Mouse (Mus musculus): ENCODE measurements around the gene Atp2c1. TPM values are rescaled to one million over a fixed set of nuclear protein-coding genes. Genes with fewer than 3 reads are reported as not detected.

The Atp2c1 gene
- polyA plus RNA-seq, 1 experiment from 2014 or later = 58.0 TPM

DNA sequence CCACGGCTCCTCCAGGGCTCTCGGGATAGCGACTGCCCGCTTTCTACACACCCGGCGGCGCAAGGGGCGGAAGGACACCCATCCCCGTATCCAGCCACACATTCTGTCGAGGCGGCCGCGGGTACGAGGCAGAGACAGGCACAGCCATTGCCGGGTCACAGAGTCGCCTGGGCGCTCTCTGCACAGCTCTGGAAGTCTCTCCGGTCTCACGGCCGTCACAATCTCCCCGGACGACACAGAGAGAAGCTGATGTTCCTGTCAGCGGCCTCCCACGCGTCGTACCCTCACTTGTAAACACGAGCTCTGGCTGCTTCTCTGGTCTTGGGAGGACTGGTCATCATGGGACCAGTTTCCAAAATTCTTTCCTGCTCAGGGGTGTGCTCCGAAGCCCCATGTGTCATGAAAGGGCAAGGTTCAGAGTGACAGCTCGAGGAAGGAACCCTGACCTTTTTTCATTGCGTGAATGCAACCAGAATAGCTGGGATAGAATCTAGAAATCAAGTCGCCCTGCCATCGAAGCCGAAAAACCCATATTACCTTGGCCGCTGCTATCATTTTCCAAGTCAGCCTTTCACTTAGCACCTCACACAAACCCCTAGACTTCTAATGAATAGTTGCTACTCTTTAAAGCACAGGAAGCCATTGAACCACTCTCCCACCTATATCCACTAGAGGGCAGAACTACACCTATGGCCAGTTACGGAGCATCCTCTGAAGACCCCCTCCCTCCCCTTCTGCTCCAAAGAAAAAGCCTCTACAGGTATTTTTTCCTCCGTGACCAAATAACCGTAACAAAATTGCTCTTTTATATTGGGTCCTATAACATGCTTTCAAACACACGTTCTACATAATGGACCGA, 31.6 kb downstream of the Atp2c1 start:
- Histone ChIP-seq H3K27ac (ENCODE audit: low read length) (peak overlapping the region; percentile 85), H3K36me3 (ENCODE audit: control insufficient read depth, insufficient read depth, low read length) (no peaks in the 10 kb centered on the region), H3K9me3 (replicated peaks; ENCODE audit: control insufficient read depth, low read length) (no peaks in the 10 kb centered on the region), H3K4me3 (replicated peaks; ENCODE audit: low read length) (peak overlapping the region; percentile 95), H3K27me3 (ENCODE audit: control insufficient read depth, insufficient read depth, low read length) (no peaks in the 10 kb centered on the region), H3K4me1 (ENCODE audit: control insufficient read depth, insufficient read depth, low read length) (peaks cover 6% of the 10 kb centered on the region; the same call in 1 of the 2 replicates), H3K9ac (ENCODE audit: low read length) (peak overlapping the region; percentile 94), H3K4me2 (ENCODE audit: low read depth, low read length) (peak overlapping the region; percentile 70)
- peak; percentile 35; the same call in 1 of the 2 replicates for ATAC-seq (ENCODE audit: insufficient read depth, low FRiP score)
- WGBS = under 1% methylated on average over 39 of the region's 39 CpGs

GRCm38 (mm10) chr9:105494553-105495315, 32.4 kb downstream of the Atp2c1 start:
- Histone ChIP-seq H3K36me3 (ENCODE audit: control insufficient read depth, insufficient read depth, low read length) (no peaks in the 10 kb centered on the region), H3K4me2 (ENCODE audit: low read depth, low read length) (peak overlapping the region; percentile 79), H3K27me3 (ENCODE audit: control insufficient read depth, insufficient read depth, low read length) (no peaks in the 10 kb centered on the region), H3K4me3 (replicated peaks; ENCODE audit: low read length) (peak overlapping the region; percentile 95), H3K9ac (ENCODE audit: low read length) (peak overlapping the region; percentile 96), H3K4me1 (ENCODE audit: control insufficient read depth, insufficient read depth, low read length) (peaks cover 6% of the 10 kb centered on the region; the same call in 1 of the 2 replicates), H3K27ac (ENCODE audit: low read length) (peak overlapping the region; percentile 98), H3K9me3 (replicated peaks; ENCODE audit: control insufficient read depth, low read length) (no peaks in the 10 kb centered on the region)
- ATAC-seq (ENCODE audit: insufficient read depth, low FRiP score) = peak; percentile 100
- WGBS = 0% methylated on average over 66 of the region's 83 CpGs

- Histone ChIP-seq H3K27ac (ENCODE audit: low read length) (no peak overlapping the region), H3K9ac (ENCODE audit: low read length) (no peak overlapping the region), H3K36me3 (ENCODE audit: control insufficient read depth, insufficient read depth, low read length) (no peaks in the 10 kb centered on the region), H3K4me2 (ENCODE audit: low read depth, low read length) (no peak overlapping the region), H3K4me1 (ENCODE audit: control insufficient read depth, insufficient read depth, low read length) (peaks cover 6% of the 10 kb centered on the region; the same call in 1 of the 2 replicates), H3K27me3 (ENCODE audit: control insufficient read depth, insufficient read depth, low read length) (no peaks in the 10 kb centered on the region), H3K9me3 (replicated peaks; ENCODE audit: control insufficient read depth, low read length) (no peaks in the 10 kb centered on the region), H3K4me3 (replicated peaks; ENCODE audit: low read length) (no peak overlapping the region)
- no peak for ATAC-seq (ENCODE audit: insufficient read depth, low FRiP score)
- WGBS = 61% methylated on average over 3 of the region's 3 CpGs
These were observed 34.4 kb downstream of the Atp2c1 start for GRCm38 (mm10) chr9:105492744-105493143.

DNA sequence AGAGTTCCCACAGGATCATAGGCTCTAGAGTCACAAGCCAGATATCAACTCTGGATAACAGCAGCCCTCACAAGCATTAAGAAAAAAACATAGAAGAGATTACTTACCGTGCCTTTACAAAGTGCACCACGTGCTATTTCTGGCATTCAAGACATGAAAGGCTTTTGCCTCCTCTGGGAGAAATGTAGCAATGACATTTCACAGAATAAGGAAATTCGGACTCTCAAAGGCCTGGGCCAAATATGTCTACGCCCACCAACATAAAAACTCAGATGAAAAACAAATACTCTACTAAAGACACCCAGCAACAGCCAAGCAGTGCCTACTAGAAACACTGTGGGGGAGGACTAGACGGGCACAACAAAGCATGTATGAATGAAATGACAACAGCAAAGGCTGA, 38.8 kb downstream of the Atp2c1 start:
- H3K4me3 ChIP-seq (replicated peaks; ENCODE audit: low read length) = no peak overlapping the region
- H3K4me1 ChIP-seq (ENCODE audit: control insufficient read depth, insufficient read depth, low read length) = peaks cover 3% of the 10 kb centered on the region; the same call in 1 of the 2 replicates
- H3K27me3 ChIP-seq (ENCODE audit: control insufficient read depth, insufficient read depth, low read length) = no peaks in the 10 kb centered on the region
- H3K9me3 ChIP-seq (replicated peaks; ENCODE audit: control insufficient read depth, low read length) = no peaks in the 10 kb centered on the region
- no peaks in the 10 kb centered on the region for H3K36me3 ChIP-seq (ENCODE audit: control insufficient read depth, insufficient read depth, low read length)
- no peak overlapping the region for H3K9ac ChIP-seq (ENCODE audit: low read length)
- WGBS = 63% methylated on average over 5 of the region's 5 CpGs
- H3K4me2 ChIP-seq (ENCODE audit: low read depth, low read length) = no peak overlapping the region
- H3K27ac ChIP-seq (ENCODE audit: low read length) = no peak overlapping the region
- ATAC-seq (ENCODE audit: insufficient read depth, low FRiP score) = no peak

- Histone ChIP-seq H3K4me3 (replicated peaks; ENCODE audit: low read length) (no peak overlapping the region), H3K9me3 (replicated peaks; ENCODE audit: control insufficient read depth, low read length) (no peaks in the 10 kb centered on the region), H3K27me3 (ENCODE audit: control insufficient read depth, insufficient read depth, low read length) (no peaks in the 10 kb centered on the region), H3K4me2 (ENCODE audit: low read depth, low read length) (no peak overlapping the region), H3K9ac (ENCODE audit: low read length) (no peak overlapping the region), H3K27ac (ENCODE audit: low read length) (no peak overlapping the region), H3K4me1 (ENCODE audit: control insufficient read depth, insufficient read depth, low read length) (no peaks in the 10 kb centered on the region), H3K36me3 (ENCODE audit: control insufficient read depth, insufficient read depth, low read length) (no peaks in the 10 kb centered on the region)
- WGBS = 77% methylated on average over 5 of the region's 5 CpGs
- peak; percentile 37; the same call in 1 of the 2 replicates for ATAC-seq (ENCODE audit: insufficient read depth, low FRiP score)
These were observed 42.6 kb downstream of the Atp2c1 start for GRCm38 (mm10) chr9:105484338-105485084.

DNA sequence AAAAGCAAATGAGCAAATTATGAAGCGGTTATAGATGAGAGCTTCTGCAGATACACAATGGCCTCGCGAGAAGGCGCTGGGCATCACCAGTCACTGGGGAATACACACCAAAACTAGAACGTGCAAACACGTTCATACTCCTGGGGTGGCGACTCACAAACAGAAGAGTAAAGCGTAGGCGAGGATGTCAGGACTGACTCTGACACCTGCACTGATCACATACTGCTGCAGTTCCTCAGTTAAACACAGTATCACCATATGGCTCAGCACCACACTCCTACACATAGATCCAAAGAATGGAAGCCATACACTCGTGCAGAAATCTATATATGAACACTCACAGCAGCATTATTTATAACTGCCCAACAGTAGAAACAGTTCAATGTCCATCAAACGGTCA, 43.2 kb downstream of the Atp2c1 start:
- H3K4me1 ChIP-seq (ENCODE audit: control insufficient read depth, insufficient read depth, low read length) = no peaks in the 10 kb centered on the region
- no peak for ATAC-seq (ENCODE audit: insufficient read depth, low FRiP score)
- H3K9ac ChIP-seq (ENCODE audit: low read length) = no peak overlapping the region
- H3K27me3 ChIP-seq (ENCODE audit: control insufficient read depth, insufficient read depth, low read length) = no peaks in the 10 kb centered on the region
- H3K27ac ChIP-seq (ENCODE audit: low read length) = no peak overlapping the region
- H3K4me2 ChIP-seq (ENCODE audit: low read depth, low read length) = no peak overlapping the region
- 91% methylated on average over 11 of the region's 11 CpGs for WGBS
- no peak overlapping the region for H3K4me3 ChIP-seq (replicated peaks; ENCODE audit: low read length)
- H3K36me3 ChIP-seq (ENCODE audit: control insufficient read depth, insufficient read depth, low read length) = no peaks in the 10 kb centered on the region
- H3K9me3 ChIP-seq (replicated peaks; ENCODE audit: control insufficient read depth, low read length) = no peaks in the 10 kb centered on the region

GRCm38 (mm10) chr9:105482715-105483510, 44.2 kb downstream of the Atp2c1 start:
- ATAC-seq (ENCODE audit: insufficient read depth, low FRiP score) = no peak
- H3K4me3 ChIP-seq (replicated peaks; ENCODE audit: low read length) = no peak overlapping the region
- no peaks in the 10 kb centered on the region for H3K9me3 ChIP-seq (replicated peaks; ENCODE audit: control insufficient read depth, low read length)
- H3K4me1 ChIP-seq (ENCODE audit: control insufficient read depth, insufficient read depth, low read length) = no peaks in the 10 kb centered on the region
- no peaks in the 10 kb centered on the region for H3K27me3 ChIP-seq (ENCODE audit: control insufficient read depth, insufficient read depth, low read length)
- H3K9ac ChIP-seq (ENCODE audit: low read length) = no peak overlapping the region
- no peak overlapping the region for H3K27ac ChIP-seq (ENCODE audit: low read length)
- no peaks in the 10 kb centered on the region for H3K36me3 ChIP-seq (ENCODE audit: control insufficient read depth, insufficient read depth, low read length)
- 81% methylated on average over 4 of the region's 4 CpGs for WGBS
- H3K4me2 ChIP-seq (ENCODE audit: low read depth, low read length) = no peak overlapping the region

DNA sequence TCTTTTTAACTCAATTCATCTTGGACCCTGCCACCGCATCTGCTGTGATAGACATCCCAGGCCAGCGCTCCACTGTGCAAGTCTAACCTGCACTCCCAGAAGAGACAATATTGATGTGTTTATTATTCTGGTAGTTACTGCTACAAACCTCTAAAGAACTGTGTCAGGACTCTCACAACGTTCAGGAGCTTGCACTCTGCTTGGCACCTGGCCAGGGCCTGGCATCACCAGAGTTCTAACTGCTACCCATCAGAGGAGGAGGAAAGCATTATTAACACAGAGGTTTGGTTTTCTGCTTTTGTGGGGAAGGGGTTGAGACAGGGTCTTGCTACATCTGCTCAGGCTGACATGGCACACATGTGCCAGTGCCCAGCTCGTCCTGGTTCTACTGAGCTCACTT, 45.0 kb downstream of the Atp2c1 start:
- H3K4me1 ChIP-seq (ENCODE audit: control insufficient read depth, insufficient read depth, low read length) = no peaks in the 10 kb centered on the region
- WGBS = 74% methylated on average over 4 of the region's 4 CpGs
- H3K4me3 ChIP-seq (replicated peaks; ENCODE audit: low read length) = no peak overlapping the region
- no peaks in the 10 kb centered on the region for H3K9me3 ChIP-seq (replicated peaks; ENCODE audit: control insufficient read depth, low read length)
- H3K27me3 ChIP-seq (ENCODE audit: control insufficient read depth, insufficient read depth, low read length) = no peaks in the 10 kb centered on the region
- H3K9ac ChIP-seq (ENCODE audit: low read length) = no peak overlapping the region
- no peak for ATAC-seq (ENCODE audit: insufficient read depth, low FRiP score)
- no peak overlapping the region for H3K27ac ChIP-seq (ENCODE audit: low read length)
- no peak overlapping the region for H3K4me2 ChIP-seq (ENCODE audit: low read depth, low read length)
- H3K36me3 ChIP-seq (ENCODE audit: control insufficient read depth, insufficient read depth, low read length) = no peaks in the 10 kb centered on the region
